Mouse (Mus musculus) testis, adult 2 months (tissue): ENCODE results near the gene Tbc1d1.

Source experiments
- CTCF ChIP-seq: fragments of 200-500 bp; IDR thresholded peaks from 2 replicates; pipeline ENCODE4 v1.5.1; 2012; ENCODE audit warnings: low read depth, mild to moderate bottlenecking, inconsistent platforms, low read length, moderate library complexity; ENCODE audit not compliant: control insufficient read depth, insufficient read depth, insufficient replicate concordance
- POLR2A ChIP-seq: fragments of 200-500 bp; IDR thresholded peaks from 2 replicates; pipeline ENCODE4 v1.6.1; 2012; ENCODE audit warnings: low read depth, mild to moderate bottlenecking, inconsistent platforms, low read length, moderate library complexity; ENCODE audit not compliant: control insufficient read depth

DNA sequence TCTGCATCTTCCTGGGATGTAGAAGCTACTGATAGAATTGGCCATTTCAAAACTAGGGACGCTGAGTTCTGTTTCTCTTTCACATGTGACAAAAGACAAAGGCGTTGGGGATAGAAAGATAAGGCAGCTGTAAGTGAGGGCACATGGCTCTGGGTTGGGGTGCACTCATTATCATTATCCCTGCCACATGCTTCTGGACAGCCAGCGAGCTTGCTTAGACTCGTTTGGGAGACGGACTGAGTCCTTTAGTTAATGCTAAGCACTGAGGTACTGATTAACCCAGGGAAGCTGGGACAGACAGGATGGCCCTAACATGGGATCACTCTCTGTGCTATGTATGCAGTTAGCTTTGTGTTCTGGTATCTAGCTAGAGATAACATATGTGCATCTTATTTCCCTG is 95.3 kb downstream of the Tbc1d1 start:
- TF ChIP-seq CTCF (no peak), POLR2A (no peak)
